Mouse (Mus musculus) inflammation-experienced regulatory T-cells, adult 16 weeks (primary cell): ENCODE data around the gene Majin. TPM values are rescaled to one million over a fixed set of nuclear protein-coding genes. Genes with fewer than 3 reads are reported as not detected.

Experiments used
- polyA plus RNA-seq: library from polyadenylated mRNA; unstranded; fragments of 100-300 nt; shearing (Covaris generic); gene quantifications from one replicate; pipeline ENCODE4 v1.2.1, GENCODE M21; 2017

The Majin gene
- polyA plus RNA-seq: 0.28 TPM

GRCm38 (mm10) chr19:6184131-6184530 lies at the start of gene Majin:
Majin (plus strand) TSS chr19:6184388.

GRCm38 (mm10) chr19:6140678-6141393 lies 43.4 kb upstream of the Majin start, which contains the start of gene Batf2:
Batf2 (plus strand) TSS chr19:6140983.

GRCm38 (mm10) chr19:6141394-6141749 lies 42.8 kb upstream of the Majin start, which contains the start of gene Arl2:
Arl2 (minus strand) TSS chr19:6141548.

GRCm38 (mm10) chr19:6226135-6226534 lies 41.9 kb downstream of the Majin start, which contains the start of gene Gpha2:
Gpha2 (plus strand) TSS chr19:6226380.

GRCm38 (mm10) chr19:6235084-6236052 lies 51.2 kb downstream of the Majin start, which contains the start of gene Ppp2r5b:
Ppp2r5b (minus strand) TSS chr19:6235872.

GRCm38 (mm10) chr19:6241274-6242107 lies 57.3 kb downstream of the Majin start, which contains the start of gene Atg2a:
Atg2a (plus strand) TSS chr19:6241668.

Other genes starting within 250 kb of the Majin start
- gene Pola2, start 220.2 kb upstream of the Majin start, polyA plus RNA-seq: 56.4 TPM
- not detected for gene Slc22a20, start 198.2 kb upstream of the Majin start, polyA plus RNA-seq
- 71.0 TPM for gene Capn1, start 168.5 kb upstream of the Majin start, polyA plus RNA-seq
- gene Syvn1, start 137.8 kb upstream of the Majin start, polyA plus RNA-seq: 63.0 TPM
- 56.0 TPM for gene Mrpl49, start 126.6 kb upstream of the Majin start, polyA plus RNA-seq
- gene Fau, start 126.5 kb upstream of the Majin start, polyA plus RNA-seq: 820 TPM
- 10.9 TPM for gene Znhit2, start 123.2 kb upstream of the Majin start, polyA plus RNA-seq
- gene Tm7sf2, start 116.0 kb upstream of the Majin start, polyA plus RNA-seq: 20.5 TPM
- gene Vps51, start 107.2 kb upstream of the Majin start, polyA plus RNA-seq: 98.9 TPM
- not detected for gene Tmem262, start 104.4 kb upstream of the Majin start, polyA plus RNA-seq
- 0.73 TPM for gene Gm28374, start 102.1 kb upstream of the Majin start, polyA plus RNA-seq
- gene Zfpl1, start 99.4 kb upstream of the Majin start, polyA plus RNA-seq: 53.7 TPM
- 5.6 TPM for gene Cdca5, start 99.4 kb upstream of the Majin start, polyA plus RNA-seq
- gene AC131692.1, start 90.0 kb upstream of the Majin start, polyA plus RNA-seq: not detected
- not detected for gene Naaladl1, start 78.6 kb upstream of the Majin start, polyA plus RNA-seq
- gene Sac3d1, start 65.7 kb upstream of the Majin start, polyA plus RNA-seq: 2.7 TPM
- gene Snx15, start 56.1 kb upstream of the Majin start, polyA plus RNA-seq: 43.1 TPM
- not detected for gene Batf2, start 43.4 kb upstream of the Majin start, polyA plus RNA-seq
- gene Arl2, start 42.8 kb upstream of the Majin start, polyA plus RNA-seq: 25.0 TPM
- not detected for gene Gpha2, start 42.0 kb downstream of the Majin start, polyA plus RNA-seq
- gene Ppp2r5b, start 51.5 kb downstream of the Majin start, polyA plus RNA-seq: 14.8 TPM
- gene Atg2a, start 57.3 kb downstream of the Majin start, polyA plus RNA-seq: 48.1 TPM
- 25.5 TPM for gene Ehd1, start 92.3 kb downstream of the Majin start, polyA plus RNA-seq
- gene Cdc42bpg, start 122.1 kb downstream of the Majin start, polyA plus RNA-seq: 0.37 TPM
- 78.5 TPM for gene Men1, start 150.6 kb downstream of the Majin start, polyA plus RNA-seq
- 113 TPM for gene Map4k2, start 156.7 kb downstream of the Majin start, polyA plus RNA-seq
- gene Sf1, start 179.3 kb downstream of the Majin start, polyA plus RNA-seq: 249 TPM
- 2.8 TPM for gene Pygm, start 200.0 kb downstream of the Majin start, polyA plus RNA-seq
- gene Rasgrp2, start 215.0 kb downstream of the Majin start, polyA plus RNA-seq: 104 TPM
- gene Nrxn2, start 234.3 kb downstream of the Majin start, polyA plus RNA-seq: not detected